Mouse (Mus musculus): Measurements from ENCODE around the gene Tle2.
A peak's percentile ranks its signal among the peaks of the same experiment; 100 is the strongest.

The Tle2 gene

GRCm38 (mm10) chr10:81574081-81575056 lies at the start of gene Tle2:
Gene Tle2 (plus strand): TSS chr10:81574561.
- peak; percentile 45 for DNase-seq

DNA sequence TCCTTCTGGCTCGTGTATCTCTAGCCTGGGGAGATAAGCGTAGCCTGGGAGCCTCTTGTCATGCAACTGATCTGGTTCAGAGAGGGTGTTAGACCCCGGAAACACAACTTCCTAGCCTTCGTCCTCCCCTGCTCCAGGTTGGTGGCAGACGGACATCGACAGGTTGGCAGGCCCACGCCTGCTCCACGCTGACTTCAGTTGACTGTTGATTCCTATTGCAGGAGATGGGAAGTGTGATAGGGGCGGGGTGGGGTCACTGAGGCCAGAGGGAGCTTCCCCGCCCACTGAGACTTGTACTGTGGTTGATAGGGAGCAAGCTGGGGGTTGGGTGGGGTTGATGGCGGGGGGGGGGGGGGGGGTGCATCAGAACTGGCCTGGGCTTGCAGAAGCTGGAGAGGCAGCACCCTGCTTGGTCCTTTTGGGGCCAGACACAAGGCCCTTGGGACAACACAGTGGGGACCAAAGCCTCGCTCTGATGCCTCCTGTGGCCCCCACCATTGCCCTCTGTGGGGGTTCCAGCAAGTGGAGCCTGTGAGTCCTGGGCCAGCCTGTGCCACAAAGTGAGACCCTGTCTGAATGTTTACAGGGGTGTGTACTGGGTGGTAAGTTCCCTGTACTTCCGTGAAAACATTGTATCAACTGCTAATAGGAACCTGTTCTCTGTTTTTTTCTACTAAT lies 49.2 kb upstream of the Tle2 start:
- no peak for DNase-seq

DNA sequence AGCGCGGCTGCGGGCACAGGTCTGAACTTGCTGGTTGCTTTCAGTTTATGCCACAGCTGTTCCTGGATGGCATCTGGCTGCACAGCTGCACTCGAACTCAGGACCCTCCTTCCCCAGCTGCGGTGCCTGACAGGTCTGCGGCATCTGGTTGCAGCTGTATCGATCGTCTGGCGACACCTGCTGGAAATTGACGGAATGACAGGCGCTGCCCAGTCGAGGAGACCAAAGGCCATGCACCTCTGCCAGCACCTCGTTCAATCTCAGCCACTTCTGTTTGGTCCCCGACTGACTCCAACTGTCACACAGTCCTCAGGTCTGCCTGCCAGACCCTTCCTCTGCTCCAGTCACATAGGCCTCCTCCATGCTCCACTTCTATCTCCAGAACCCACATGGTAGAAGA lies 47.6 kb upstream of the Tle2 start:
- DNase-seq, result peak; percentile 80

GRCm38 (mm10) chr10:81534826-81535225 lies 39.5 kb upstream of the Tle2 start:
- no peak for DNase-seq

- DNase-seq, result no peak
These were observed 37.6 kb upstream of the Tle2 start for GRCm38 (mm10) chr10:81536734-81537133.

- no peak for DNase-seq
These were observed 36.9 kb upstream of the Tle2 start for GRCm38 (mm10) chr10:81537429-81537828.

DNA sequence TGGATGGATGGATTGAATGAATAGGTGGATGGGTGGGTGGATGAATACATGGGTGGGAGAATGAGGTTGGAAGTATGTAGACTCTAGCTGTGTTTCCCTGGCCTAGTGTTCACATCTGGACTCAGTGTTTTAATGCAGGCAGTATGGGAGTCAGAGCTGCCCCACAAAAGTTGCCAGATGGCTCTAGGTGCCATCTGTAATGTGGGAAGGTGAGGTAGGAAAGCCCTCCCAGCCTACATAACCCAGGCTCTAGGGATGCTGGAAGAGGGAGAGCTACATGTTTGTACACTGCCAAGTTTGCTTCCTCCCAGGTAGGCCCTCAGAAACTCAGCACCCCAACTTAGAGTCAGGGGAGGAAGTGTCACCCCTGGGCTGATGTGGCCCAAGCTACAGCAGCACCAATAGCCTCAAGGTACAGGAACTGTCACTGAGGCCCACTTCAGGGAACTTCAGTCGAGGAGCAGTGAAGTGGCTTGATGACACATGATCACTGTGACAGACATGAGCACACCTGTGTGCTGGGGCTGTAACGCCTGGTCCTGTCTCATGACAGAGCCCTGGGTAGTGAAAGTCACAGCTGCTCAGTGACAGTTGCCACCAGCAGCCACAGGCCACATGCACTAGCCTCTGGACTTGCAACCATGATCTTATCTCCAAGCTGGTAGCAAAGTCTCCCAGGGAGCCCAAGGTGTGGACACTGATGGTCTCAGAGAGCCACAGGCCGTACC lies 35.9 kb upstream of the Tle2 start:
- DNase-seq, result no peak

GRCm38 (mm10) chr10:81541363-81541762 lies 33.0 kb upstream of the Tle2 start:
- DNase-seq, result no peak

DNA sequence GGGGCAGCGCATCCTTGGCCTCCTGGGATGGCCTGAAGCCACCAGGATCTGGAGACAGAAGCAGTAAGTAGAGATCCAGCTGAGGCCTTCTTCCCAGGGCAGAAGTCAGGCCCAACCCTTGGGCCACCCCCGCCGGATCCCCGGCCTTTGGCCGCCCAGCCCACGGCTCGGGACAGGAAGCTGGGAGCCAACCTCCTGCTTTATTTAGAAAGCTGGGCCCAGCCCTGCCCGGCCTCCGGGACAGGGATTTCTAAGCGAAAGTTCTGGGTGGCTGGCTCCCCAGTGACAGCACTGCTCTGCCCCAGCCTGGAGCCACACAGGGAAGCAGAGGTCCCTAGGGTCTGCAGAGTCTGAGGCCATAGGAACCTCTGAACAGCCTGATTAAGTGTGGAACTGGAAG lies 32.6 kb upstream of the Tle2 start:
- DNase-seq, result no peak

GRCm38 (mm10) chr10:81542727-81543460 lies 31.5 kb upstream of the Tle2 start:
- no peak for DNase-seq

GRCm38 (mm10) chr10:81543633-81544032 lies 30.7 kb upstream of the Tle2 start:
- DNase-seq, result no peak

- no peak for DNase-seq
These were observed 29.8 kb upstream of the Tle2 start for GRCm38 (mm10) chr10:81544296-81545160.

GRCm38 (mm10) chr10:81545161-81545747 lies 29.1 kb upstream of the Tle2 start, which contains the start of gene Gna11:
Gene Gna11 (minus strand): TSS chr10:81545190.
- DNase-seq, result peak; percentile 100

DNA sequence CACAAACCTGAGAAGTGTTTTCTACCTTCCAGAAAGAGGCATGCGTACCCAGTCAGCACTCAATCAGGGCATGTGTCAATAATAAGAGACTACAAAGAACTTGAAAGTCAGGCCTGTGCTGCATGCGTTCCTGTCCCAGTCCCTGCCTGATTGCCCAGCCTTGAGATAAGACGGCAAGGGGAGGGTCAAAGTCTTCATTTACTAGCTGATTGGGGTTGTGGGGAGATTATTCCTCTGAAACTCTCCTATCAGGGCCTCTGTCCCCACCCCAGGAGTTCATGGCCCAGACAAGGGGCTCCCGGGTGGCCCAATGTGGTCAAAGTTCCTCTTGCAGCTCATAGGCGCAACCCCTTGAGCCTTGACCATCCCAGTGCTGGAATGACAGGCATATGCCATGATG lies 28.0 kb upstream of the Tle2 start:
- no peak for DNase-seq

GRCm38 (mm10) chr10:81546788-81547571 lies 27.4 kb upstream of the Tle2 start:
- no peak for DNase-seq

GRCm38 (mm10) chr10:81548944-81549343 lies 25.4 kb upstream of the Tle2 start:
- DNase-seq, result no peak

- peak; percentile 76 for DNase-seq
These were observed 24.1 kb upstream of the Tle2 start for GRCm38 (mm10) chr10:81550257-81550656.

GRCm38 (mm10) chr10:81551597-81552102 lies 22.7 kb upstream of the Tle2 start:
- DNase-seq, result peak; percentile 83

- DNase-seq, result no peak
These were observed 21.1 kb upstream of the Tle2 start for GRCm38 (mm10) chr10:81553232-81553631.
